Mouse (Mus musculus) erythroblast, embryonic 14.5 days (primary cell): ENCODE data around the gene Tnni1. TPM values are rescaled to one million over a fixed set of nuclear protein-coding genes. Genes with fewer than 3 reads are reported as not detected.

Experiments used
- H3K27me3 ChIP-seq: 2 replicates; pipeline ENCODE4 v1.6.1; 2012; ENCODE audit warnings: inconsistent platforms; ENCODE audit not compliant: control insufficient read depth
- H3K36me3 ChIP-seq: 2 replicates; pipeline ENCODE4 v1.6.1; 2012; ENCODE audit warnings: mild to moderate bottlenecking, inconsistent platforms; ENCODE audit not compliant: control insufficient read depth
- H3K4me1 ChIP-seq: 2 replicates; pipeline ENCODE4 v1.6.1; 2012; ENCODE audit warnings: inconsistent platforms; ENCODE audit not compliant: control insufficient read depth
- H3K4me3 ChIP-seq: replicated peaks from 2 replicates; pipeline ENCODE3; 2012; ENCODE audit warnings: moderate library complexity, mild to moderate bottlenecking, inconsistent platforms
- H3K9me3 ChIP-seq: 2 replicates; pipeline ENCODE4 v1.6.1; 2012; ENCODE audit warnings: low read length, inconsistent platforms, mixed read lengths; ENCODE audit not compliant: control insufficient read depth
- GATA1 ChIP-seq: IDR thresholded peaks from 2 replicates; pipeline ENCODE4 v1.6.1; 2012; ENCODE audit warnings: low read length, inconsistent platforms, mixed read lengths
- TAL1 ChIP-seq: IDR thresholded peaks from 3 replicates; pipeline ENCODE4 v1.6.1; 2012; ENCODE audit warnings: low read length, inconsistent platforms, mixed read lengths
- polyA plus RNA-seq: library from polyadenylated mRNA; stranded (reverse); fragments of >175 nt; gene quantifications from 2 replicates; pipeline ENCODE4 v1.2.3, GENCODE M21; 2012

The Tnni1 gene
- polyA plus RNA-seq, result 0.07 TPM in 1 of 2 replicates, not detected in the other

DNA sequence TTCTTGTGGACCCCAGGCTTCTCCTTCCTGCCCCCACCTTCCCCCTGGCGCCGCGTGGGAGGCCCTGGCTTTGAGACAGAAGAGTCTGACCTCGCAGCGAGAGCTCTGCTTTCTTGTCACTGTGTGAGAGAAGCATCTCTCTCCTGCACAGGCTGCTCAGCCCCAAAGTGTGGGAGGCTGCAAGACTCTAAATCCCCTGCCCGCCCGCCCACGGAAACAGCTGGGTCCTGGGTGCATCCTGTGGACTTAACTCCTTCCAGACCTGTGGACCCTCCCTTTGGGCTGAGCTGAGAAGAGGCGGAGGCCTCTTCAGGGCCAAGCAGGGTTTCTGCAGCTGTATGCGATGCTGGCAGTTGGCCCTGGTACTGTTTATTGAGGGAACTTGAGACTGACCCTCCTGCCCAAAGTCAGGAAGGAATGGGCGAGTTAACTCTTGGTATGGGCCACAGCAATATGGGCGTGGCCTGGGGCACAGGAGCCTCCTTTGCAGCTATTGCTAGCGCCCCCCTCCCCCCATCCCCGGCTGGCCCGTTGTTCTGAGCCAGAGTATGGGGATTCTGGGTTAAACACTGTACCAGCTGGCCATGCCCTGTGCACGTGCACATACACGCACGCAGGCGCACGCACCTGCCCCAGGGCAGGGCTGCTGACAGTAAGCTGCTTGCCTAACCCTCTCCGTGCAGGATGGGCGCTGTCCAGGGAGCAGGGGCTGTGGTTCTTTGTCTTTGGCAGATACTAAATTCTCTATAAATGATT, at the start of gene Tnni1:
Gene Tnni1, plus strand, starts transcription at position 655 of the 756 bp plus-strand sequence.
- Histone ChIP-seq H3K9me3 (no peaks in the 10 kb centered on the region), H3K27me3 (no peaks in the 10 kb centered on the region), H3K36me3 (no peaks in the 10 kb centered on the region), H3K4me3 (no peak within 1 kb of the TSS), H3K4me1 (peaks cover 56% of the 10 kb centered on the region)
- TF ChIP-seq TAL1 (no peak), GATA1 (no peak)

GRCm38 (mm10) chr1:135729821-135730220, 49.4 kb upstream of the Tnni1 start:
- TF ChIP-seq GATA1, result no peak
- TF ChIP-seq TAL1, result no peak
- H3K9me3 ChIP-seq, result no peaks in the 10 kb centered on the region
- H3K27me3 ChIP-seq, result no peaks in the 10 kb centered on the region
- H3K4me1 ChIP-seq, result peaks cover 55% of the 10 kb centered on the region
- H3K4me3 ChIP-seq, result peak overlapping the region; percentile 76
- peaks cover 2% of the 10 kb centered on the region; the same call in 1 of the 2 replicates for H3K36me3 ChIP-seq

GRCm38 (mm10) chr1:135730296-135730695, 48.9 kb upstream of the Tnni1 start:
- H3K4me3 ChIP-seq, result peak overlapping the region; percentile 76
- H3K4me1 ChIP-seq, result peaks cover 57% of the 10 kb centered on the region
- no peaks in the 10 kb centered on the region for H3K9me3 ChIP-seq
- no peak for TF ChIP-seq GATA1
- no peak for TF ChIP-seq TAL1
- peaks cover 2% of the 10 kb centered on the region; the same call in 1 of the 2 replicates for H3K36me3 ChIP-seq
- no peaks in the 10 kb centered on the region for H3K27me3 ChIP-seq

- Histone ChIP-seq H3K27me3 (no peaks in the 10 kb centered on the region), H3K4me1 (peaks cover 59% of the 10 kb centered on the region)
- TF ChIP-seq TAL1, result no peak
- no peak for TF ChIP-seq GATA1
Observed at GRCm38 (mm10) chr1:135731393-135731792, 47.8 kb upstream of the Tnni1 start.

DNA sequence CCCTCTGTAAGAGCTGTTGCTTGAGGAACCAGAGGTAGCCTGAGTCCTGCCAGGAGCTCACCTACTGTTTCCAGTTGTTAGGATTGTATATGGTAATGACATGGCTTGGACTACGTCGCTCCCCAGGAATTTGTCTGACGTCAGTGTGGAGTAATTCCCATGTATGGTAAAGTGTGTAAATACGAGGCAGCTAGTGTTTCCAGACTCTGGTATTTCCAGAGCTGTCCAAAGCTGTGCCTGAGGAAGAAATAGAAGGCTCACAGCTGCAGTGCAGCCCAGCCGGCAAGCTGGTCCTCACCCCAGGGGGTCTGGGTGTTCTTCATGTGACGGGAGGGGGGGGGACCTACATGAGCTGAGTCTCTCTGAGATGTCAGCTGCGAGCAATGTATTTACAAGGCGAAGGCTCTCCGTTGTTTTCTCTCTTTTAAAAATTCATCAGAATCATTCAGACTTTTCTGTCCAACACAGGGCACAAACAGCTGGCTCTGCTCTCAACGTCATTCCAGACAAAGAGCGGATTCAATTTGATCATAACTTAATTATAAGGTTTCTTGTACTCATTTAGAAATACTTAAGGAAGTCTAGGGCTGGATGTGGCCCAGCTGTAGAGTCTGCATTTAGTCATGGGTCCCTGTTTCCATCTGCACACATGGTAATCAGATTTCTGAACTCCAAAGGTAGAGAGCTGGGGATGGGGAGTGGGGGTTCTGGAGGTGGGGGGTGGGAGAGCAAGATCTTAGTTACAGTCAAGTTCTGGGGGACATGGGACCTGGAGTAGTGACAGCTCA, 47.1 kb upstream of the Tnni1 start:
- Histone ChIP-seq H3K4me3 (no peak overlapping the region), H3K36me3 (peaks cover 8% of the 10 kb centered on the region), H3K9me3 (peaks cover 4% of the 10 kb centered on the region), H3K4me1 (peaks cover 57% of the 10 kb centered on the region), H3K27me3 (no peaks in the 10 kb centered on the region)
- TF ChIP-seq TAL1 (no peak), GATA1 (no peak)

More at GRCm38 (mm10) chr1:135731393-135731792, 47.8 kb upstream of the Tnni1 start:
- Histone ChIP-seq H3K36me3 (peaks cover 2% of the 10 kb centered on the region; the same call in 1 of the 2 replicates), H3K9me3 (no peaks in the 10 kb centered on the region), H3K4me3 (no peak overlapping the region)

GRCm38 (mm10) chr1:135734225-135734937, 44.9 kb upstream of the Tnni1 start:
- Histone ChIP-seq H3K36me3 (peaks cover 12% of the 10 kb centered on the region), H3K9me3 (peaks cover 4% of the 10 kb centered on the region), H3K27me3 (no peaks in the 10 kb centered on the region), H3K4me3 (no peak overlapping the region), H3K4me1 (peaks cover 43% of the 10 kb centered on the region)
- TF ChIP-seq TAL1 (no peak), GATA1 (no peak)

GRCm38 (mm10) chr1:135735460-135735859, 43.8 kb upstream of the Tnni1 start:
- Histone ChIP-seq H3K9me3 (peaks cover 4% of the 10 kb centered on the region), H3K4me1 (peaks cover 32% of the 10 kb centered on the region), H3K4me3 (no peak overlapping the region), H3K27me3 (no peaks in the 10 kb centered on the region), H3K36me3 (peaks cover 16% of the 10 kb centered on the region)
- TF ChIP-seq TAL1 (no peak), GATA1 (no peak)

DNA sequence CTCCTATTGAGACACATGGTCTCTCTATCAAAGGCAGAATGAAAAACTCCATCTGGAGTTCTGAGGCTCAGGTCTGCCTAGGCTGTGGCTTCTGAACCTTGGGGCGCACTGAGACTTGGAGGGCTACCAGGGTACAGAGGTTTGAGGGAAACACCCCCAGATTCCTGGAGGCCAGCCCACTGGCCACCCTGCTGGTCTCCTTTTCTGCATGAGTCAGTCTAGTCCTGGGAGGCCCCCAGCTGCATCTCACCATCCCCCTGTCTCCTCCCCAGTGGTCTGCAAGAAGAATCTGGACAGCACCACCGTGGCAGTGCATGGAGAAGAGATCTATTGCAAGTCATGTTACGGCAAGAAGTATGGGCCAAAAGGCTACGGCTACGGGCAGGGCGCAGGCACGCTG, 34.2 kb upstream of the Tnni1 start:
- no peaks in the 10 kb centered on the region; the same call in none of the 2 replicates for H3K4me1 ChIP-seq
- TF ChIP-seq GATA1 (no peak), TAL1 (no peak)
- no peak overlapping the region for H3K4me3 ChIP-seq
- H3K36me3 ChIP-seq, result peaks cover 50% of the 10 kb centered on the region
- H3K9me3 ChIP-seq, result no peaks in the 10 kb centered on the region
- no peaks in the 10 kb centered on the region for H3K27me3 ChIP-seq

DNA sequence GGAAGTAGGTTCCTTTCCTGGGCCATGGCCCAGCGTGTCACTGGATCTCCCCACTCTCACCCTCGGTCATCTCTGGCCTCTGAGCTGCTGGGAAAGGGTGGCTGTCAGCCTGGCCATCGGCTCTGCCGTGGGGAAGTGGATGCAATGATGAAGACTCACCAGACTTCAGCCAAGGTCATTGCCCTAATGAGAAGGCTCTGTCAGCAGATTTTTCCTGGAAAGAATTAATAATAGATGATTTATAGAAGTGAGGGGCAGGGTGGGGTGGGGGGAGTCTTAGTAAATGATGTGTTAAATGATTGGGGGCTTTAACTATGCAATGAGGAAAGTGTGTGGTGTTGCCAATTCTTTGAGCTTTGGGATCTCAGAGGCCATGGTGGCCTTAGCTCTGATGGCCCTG, 33.0 kb upstream of the Tnni1 start:
- no peak for TF ChIP-seq TAL1
- no peak for TF ChIP-seq GATA1
- H3K4me1 ChIP-seq, result peaks cover 1% of the 10 kb centered on the region
- no peak overlapping the region for H3K4me3 ChIP-seq
- no peaks in the 10 kb centered on the region for H3K27me3 ChIP-seq
- peaks cover 57% of the 10 kb centered on the region for H3K36me3 ChIP-seq
- no peaks in the 10 kb centered on the region for H3K9me3 ChIP-seq
